Mouse (Mus musculus) lung, postnatal 10 days (tissue): ENCODE data around the gene B9d1.
A peak's percentile ranks its signal among the peaks of the same experiment; 100 is the strongest.

Experiments used
- DNase-seq: peaks from one replicate; pipeline ENCODE4 v3.0.0; 2021

B9d1 gene

DNA sequence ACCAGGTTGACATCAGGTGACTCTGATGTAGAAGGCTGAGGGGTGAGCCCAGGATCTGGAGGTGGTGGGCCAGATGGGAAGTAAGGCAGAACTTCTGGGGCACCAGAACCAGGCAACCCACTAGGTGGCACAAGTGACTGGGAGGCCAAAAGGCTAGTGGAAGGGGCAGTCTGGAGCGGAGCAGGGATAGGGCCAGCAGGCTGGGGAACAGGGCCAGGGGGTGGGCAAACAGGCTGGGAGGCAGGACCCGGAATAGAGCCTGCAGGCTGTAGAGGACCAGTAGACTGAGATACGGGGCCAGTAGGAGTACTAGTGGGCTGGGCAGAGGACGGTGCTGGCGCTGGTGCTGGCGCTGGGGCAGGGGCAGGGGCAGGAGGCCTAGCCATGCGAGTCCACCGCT is 15.1 kb upstream of the B9d1 start:
- peak; percentile 54 for DNase-seq

DNA sequence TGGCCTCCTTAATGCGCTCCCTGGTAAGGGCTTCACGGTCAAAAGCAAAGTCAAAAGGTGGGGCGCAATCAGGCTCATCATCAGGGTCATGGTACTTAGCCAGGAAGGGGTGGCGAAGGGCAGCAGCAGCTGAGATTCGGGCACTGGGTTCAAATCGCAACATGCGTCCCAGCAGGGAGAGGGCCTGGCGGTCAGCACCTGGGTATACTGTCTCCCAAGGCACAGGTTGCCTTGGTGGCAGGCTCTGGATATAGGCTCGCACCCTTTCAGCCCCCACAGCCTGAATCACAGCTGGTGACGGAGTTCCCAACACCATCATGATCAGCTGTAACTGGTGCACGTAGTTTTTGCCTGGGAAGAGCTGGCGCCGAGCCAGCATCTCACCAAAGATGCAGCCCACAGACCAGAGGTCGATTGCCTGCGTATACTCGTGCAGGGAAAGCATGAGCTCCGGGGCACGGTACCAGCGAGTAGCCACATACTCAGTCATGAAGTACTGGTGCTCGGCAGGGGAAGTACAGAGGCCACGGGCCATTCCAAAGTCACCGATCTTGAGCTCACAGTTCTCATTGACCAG is 13.9 kb upstream of the B9d1 start:
- DNase-seq, result no peak

DNA sequence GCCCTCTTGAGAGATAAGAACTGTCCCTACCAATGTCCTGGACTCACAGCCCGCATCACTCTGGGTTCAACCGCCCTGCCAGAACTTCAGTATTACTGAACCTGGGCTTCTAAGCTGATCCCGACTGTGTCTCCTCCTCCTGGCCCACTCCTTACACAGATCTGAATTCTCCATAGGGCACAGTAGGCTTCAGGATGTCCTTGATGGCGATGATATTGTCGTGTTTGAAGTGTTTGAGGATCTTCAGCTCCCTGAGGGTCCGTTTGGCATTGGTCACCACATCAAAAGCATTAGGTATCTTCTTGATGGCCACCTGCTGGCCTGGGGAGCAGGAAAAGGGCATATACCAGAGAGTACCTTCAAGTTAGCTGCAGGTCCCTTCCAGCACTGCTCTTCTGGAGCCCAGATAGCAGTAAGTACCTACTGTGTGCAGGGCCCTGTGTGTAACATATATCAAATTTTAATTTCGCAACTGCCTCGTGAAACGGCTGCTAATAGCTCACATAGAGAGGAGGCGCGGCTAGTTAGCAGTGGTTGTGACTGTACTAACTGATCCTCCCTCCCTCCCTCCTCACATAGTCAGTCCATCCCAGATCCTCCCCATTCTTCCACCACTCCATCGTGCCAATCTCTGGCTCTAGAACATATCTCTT is 12.1 kb upstream of the B9d1 start:
- no peak for DNase-seq

DNA sequence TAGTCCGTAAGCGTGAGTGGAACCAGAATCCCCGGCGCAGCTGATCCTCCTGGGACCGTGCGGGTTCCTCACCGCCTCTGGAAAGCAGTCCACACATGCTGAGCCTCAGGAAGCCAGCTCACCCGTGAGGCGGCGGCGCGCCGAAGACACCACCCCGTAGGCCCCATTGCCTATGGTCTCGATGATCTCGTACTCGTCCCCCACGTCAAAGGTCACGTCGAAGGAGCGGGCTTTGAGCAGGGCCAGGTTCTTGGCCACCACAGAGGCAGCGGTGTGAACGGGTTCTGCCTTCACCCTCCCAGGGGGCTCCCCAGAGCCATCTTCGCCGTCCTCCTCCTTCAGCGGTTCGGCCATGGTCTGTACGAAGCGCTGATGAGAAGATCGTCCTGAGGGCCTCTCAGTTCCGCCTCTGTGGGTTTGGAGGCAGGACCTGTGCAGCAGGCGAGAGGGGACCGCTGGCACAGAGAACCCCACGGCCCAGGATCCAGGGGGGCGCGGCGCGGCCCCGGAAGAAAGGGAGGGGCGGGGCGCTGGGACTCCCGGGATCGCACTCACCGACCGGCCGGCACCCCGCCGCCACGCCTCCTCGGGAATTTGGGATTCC is 11.3 kb upstream of the B9d1 start:
- no peak for DNase-seq

DNA sequence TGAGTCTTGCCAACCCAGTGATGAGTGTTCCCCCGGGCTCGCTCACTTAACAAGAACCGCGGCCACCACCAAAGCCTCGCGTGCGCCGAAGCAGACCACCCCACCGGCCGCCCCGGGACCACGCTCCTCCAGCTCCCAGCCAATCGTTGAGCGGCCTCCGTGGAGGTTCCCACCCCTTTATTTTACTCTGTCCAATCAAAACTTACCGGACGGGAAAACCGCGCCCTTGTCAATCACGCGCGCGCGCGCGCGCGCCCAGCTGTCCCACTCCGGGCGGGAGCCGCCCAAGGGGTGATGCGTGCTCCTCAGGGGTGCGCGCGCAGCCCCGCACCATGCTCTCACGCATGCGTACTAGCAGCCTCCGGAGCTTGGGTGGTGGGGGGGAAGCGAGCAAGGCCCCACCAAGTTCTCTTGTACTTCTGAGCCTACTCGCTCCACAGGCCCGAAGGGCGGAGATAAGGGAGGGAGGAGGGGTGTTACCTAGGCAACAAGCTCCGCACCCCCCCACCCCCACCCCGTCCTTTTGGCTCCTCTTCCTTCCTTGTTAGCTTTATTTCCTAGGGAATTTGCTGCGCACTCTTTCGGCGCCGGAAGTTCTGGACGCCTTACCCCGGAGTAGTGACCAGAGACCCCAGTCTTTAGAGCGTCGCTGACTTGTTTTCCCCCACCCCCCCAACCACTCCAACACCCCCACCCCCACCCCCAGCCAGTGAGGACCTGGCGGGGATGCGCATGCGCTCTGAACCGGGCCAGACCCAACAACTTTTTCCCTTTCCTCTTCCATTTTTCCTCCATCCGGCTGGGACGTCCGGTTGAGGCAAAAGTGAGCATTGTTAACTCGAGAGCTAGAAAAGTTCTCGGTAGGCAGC is 10.6 kb upstream of the B9d1 start, which contains the start of gene Mapk7:
TSS of gene Mapk7 (minus strand) at position 278 of the 869 bp plus-strand sequence.
- peak; percentile 99 for DNase-seq

DNA sequence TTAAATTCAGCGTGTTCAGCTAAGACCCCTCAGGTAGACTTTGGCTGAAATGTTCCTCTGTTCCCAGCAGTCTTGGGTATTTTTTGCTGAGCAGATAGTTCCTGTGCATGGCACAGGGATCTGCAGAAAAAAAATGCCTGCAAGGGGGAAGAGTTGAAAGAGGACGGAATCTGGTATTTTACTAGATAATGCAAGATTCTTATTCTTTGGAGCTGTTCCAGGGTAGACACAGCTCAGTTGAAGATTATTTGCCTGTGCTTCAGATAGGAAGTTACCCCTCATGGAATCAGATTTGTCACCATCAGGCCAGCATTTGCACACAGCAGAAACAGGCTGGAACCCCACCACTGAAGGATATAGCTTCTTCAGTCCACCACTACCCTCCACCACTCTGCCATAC is 9.4 kb upstream of the B9d1 start:
- DNase-seq, result no peak

DNA sequence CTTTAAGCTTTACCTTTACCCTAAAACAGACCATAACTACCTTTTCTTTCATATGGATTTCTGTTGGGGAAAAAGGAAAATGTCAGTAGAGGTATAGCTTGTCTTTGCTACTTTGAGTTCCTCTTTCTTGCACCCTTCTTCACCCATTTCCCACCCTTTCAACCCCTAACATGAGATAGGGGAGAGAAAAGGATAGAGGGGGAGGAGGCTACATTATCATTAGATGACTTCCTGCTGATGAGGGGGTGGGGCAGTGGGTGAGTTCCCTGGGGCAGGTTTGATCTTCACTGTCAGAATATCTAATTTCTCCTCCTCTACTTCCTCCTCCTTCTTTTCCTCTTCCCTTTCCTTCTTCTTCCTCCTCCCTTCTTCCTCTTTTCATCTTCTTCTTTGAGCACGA is 7.5 kb upstream of the B9d1 start:
- no peak for DNase-seq

DNA sequence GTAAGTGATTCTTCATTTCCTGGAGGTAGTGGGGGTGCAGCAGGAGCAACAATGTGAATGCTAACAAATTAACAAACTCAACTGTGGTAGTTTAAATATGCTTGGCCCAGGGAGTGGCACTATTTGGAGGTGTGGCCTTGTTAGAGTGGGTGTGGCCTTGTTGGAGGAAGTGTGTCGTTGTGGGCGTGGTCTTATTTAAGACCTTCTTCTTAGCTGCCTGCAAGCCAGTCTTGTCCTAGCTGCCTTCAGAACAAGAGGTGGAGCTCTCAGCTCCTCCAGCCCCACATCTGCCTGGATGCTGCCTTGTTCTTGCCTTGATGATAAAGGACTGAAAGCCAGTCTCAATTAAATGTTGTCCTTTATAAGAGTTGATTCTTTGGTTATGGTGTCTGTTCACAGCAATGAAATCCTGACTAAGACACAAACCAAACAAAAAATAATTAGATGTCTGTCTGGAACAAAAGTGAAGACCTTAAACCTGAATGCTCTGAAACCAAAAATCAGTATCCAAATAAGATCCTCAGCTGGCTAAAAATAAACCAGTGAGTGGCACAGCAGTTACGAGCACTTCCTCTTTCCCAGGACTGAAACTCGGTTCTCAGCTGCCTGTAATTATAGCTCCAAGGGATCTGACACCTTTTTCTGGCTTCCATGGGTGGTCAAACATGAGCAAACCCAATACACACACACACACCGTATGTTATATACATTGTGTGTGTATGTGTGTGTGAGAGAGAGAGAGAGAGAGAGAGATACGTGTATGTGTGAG is 6.0 kb upstream of the B9d1 start:
- peak; percentile 57 for DNase-seq

DNA sequence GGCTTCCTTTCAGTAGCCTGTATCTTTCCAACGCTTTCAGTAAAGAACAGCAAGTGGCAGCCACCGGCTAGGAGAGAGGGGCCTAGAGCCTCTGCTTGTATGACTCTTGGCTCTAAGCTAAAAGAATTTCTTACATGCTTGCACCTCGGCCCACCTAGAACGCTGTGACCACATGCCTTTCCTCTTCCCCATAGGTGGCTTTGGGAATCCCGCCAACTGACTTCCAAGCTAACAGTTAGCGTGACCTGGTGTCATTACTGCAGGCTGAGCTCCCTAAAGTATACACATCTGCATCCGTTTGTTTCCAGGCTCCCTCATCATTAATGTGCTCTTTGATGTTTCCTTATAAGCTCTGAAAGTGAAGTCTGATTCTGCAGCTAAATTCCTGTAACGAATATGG is 1.0 kb upstream of the B9d1 start:
- DNase-seq, result no peak

DNA sequence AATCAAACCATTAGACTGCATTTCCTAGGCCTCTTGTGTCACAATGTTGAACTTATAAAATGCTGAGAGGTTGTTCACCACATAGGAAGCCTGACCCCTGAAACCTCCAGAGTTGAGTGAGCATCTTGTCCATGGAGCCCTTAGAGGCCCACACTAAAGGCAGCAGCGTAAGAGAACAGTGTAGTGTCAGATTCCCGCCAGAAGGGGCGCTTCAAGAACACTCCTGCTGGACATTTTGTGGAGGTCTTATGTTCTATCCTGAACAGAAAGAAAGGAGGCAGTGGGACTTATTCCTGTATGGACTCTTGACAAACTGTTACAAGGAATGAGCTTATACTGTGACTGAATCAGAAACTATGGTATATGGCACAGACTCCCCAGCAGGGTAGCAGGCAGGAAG is 10.0 kb downstream of the B9d1 start:
- peak; percentile 75 for DNase-seq

DNA sequence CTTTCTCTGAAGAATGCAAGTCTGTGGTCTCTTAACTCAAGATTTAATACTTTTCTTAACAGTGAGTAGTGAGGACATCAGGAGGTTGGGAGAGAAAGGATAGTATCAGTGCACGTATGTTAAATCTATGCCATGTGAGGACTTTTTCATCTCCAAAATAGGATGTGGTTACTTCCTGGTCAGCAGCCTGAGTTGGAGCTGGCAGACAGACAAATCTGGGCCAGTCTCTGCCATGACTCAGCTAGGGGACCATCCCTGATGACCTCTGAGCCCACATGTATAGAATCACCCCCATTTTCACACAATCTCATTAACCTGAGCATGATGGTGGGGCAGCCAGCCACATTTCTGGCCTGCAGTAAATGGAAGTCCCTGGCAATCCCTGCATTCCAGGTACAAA is 13.0 kb downstream of the B9d1 start:
- no peak for DNase-seq

DNA sequence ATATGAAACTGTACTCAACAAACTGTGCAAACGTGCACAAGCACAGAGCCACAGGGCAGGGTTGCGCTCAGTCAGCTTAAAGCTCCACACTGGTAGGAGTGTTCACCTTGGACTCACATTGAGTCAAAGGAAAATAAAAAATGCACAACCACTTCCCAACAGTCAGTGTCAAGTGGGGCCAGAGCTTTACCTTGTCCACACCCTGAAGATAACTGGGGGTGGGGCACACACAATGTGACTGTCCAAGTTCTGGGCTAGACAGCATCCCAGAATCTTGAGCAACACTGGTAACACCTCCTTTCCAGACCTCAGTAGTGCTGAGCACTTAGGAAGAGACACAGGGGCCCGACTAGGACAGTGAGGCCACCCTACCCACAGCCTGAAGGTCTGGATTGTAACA is 13.9 kb downstream of the B9d1 start:
- no peak for DNase-seq

DNA sequence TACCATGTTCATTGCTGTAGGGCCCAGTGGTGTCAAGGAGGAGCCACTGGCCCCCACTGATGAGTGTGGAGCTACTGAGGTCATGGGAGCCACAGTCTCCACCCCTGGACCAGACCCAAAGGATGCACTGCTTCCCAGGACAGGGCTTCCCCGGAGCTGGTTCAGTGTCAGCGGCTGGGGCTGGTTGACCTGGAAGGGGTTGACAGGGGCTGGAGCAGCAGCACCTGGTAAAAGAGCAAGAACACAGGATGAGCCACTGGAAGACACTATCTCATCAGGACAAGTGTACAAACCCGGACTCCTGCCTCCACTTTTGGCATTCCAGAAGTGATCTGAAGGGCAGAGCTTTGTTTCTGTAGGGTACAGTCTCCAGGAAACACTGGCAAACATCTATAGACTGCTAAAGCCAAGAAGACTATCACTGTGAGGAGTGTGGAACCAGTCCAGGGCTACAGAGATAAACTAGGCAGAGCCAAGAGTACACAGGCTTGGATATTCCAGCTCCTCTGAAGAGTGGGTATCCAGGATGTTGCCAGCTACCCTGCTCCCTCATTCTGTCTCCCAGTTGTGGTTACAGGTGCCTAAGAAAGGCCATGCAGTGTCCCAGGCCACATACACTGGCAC is 14.7 kb downstream of the B9d1 start:
- no peak for DNase-seq

DNA sequence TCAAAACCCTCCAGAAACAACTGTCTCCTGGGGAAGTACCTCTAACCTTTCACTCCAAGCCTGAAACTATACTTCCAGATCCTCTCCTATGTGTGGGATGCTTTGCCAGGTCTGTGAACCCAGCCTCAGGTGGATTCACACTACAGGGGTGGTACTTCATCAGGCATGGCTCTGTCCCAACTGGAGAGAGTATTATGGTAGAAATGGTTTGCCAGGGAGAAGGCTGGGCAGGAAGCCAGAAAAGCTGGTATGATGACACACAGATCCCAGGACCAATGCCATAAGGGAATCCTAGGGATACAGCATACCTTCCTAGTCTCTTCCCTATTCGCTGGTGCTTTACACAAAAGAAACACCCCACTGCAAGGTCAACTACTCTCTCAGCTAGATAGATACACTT is 21.9 kb downstream of the B9d1 start:
- peak; percentile 33 for DNase-seq

DNA sequence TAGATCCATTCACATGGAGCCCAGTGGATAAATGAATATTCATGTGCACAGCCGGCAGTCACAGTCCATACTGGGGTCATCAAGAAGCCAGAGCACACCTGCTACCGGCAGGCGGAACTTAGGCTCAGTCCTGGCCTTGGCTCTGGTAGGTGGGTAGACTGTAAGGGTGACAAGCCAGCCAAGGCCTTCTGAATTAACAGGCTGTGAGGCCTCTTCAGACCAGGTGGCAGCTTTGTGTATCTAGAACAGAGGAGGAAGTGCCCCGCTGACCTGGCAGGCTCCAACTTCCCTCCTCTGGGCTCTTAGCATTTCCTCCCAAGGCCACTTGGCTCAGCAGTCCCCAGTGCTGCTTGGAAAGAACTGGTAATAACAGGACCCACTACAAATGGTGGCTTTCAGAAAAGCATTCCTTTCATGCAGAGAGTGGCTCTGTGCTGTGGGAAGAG is 24.3 kb downstream of the B9d1 start:
- peak; percentile 60 for DNase-seq

DNA sequence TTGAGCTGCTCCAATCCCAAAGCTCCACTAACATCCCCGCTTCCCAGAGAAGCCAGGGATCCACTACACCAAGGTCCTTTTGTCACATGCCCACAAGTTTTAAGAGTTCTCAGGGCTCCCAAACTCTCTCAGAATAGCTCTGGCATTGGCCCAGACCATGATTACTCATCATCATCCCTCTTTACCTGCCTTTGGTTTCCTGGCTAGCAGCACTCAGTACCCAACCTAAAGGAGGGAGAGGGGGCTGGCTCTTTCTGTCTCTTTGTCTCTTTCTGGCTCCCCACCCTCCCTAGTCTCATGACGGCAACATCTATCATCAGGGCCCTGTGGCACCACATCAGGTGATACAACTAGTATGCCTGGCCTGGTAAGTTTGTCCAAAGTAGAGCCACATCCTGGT is 27.9 kb downstream of the B9d1 start:
- DNase-seq, result peak; percentile 20

DNA sequence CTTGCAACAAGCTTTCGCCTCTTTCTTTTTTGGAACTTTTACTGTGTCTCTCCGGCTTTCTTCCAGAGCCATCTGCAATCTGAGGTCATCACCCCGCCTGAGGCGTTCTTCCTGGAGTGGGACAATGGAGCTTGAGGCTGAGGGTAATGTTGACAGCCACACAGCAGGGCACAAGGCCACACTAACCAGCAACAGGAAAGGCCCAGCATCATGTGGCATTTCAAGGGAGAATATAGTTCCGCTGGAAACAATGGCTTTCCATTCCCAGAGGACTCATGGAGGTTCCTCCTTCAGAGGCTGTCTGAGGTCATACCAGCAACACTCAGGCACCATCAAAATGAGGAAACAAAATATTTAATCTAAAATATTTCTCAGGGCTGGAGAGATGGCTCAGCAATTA is 28.6 kb downstream of the B9d1 start:
- peak; percentile 71 for DNase-seq

DNA sequence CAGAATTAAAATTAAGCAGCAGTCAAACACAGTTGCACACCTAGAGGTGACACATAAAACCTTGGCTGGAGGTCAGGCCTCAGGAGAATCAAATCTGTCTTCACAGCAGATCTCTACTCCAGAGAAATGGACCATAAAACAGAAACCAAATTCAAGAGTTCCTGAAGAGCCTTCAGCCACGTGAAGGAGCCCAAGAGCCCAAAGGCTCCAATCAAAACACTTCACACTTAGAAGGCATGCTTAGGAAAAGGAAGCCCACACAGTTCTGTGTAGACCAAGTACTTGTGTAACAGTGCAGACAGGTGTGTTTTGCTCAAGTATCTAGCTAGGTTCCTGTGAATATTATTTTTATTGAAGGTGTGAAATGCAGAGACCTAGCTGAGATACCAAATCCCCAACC is 30.6 kb downstream of the B9d1 start:
- DNase-seq, result peak; percentile 32

DNA sequence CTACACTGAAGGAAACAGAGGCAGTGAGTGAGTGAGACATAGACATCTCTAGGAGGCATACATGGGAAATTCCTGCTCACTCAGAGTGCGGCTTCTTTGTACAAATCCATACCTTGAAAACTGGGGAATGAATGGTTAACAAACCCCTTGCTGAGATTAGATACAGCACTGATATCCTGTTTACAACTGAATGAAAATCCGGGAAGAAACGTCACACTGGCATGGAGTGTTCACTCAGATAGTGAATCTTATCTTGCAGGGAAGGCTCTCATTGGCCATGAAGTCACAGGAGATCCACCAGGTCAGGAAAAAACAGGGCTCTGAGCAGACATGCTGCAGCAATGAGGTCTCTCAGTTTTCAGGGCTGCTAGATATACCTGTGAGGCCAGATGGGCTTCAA is 32.0 kb downstream of the B9d1 start:
- peak; percentile 18 for DNase-seq

DNA sequence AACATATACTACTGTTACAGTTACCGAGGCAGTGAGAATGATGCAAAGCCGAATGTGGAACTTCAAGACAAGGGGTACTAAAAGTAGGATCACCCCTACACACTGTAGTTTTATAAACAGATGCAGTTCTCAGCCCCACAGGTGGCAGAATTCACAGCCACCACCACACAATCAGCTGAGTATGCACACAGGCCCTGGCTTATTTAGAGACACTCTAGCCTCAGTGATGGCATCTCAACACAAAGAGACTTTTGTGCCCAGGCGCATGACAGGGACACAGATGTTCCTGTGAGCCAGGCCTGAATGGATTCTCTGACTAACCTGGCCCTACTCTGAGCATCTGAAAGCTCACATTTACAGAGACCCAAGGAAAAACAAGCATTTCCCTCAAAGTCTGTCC is 32.4 kb downstream of the B9d1 start:
- no peak for DNase-seq

DNA sequence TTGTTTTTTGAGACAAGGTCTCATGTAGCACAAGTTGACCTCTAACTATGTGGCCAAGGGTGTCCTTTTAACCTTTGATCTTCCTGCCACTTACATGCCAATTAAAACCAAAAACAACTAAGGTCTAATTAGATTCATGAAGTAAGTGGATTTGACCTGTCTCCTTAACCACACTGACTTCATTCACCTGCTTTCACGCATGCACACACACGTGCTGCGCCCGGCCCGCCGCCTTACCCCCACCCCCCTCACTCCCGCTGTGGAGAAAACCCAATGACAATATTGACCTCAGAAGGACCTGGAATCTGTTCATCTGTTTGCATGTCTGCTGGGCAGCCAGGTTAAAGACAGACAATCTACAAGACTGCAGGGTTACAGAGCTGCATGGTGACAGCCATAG is 35.7 kb downstream of the B9d1 start:
- no peak for DNase-seq

DNA sequence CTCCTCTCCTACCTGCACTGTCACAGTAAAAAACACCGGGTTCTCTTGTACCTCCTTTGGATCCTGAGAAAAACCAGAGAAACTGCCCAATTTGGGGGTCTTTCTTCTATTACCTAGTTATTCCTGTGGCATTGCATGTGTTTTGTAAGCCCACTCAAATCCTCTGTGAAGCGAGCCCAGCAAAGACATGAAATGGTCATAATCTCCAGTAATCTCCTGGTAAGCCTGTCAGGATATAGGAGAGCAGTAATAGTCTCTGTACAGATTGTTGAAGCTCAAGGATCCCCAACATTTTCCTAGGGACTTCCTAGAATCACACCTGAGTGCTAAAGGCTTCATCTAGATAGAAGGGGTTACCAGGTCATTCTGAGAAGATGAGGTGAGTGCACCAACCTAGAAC is 36.2 kb downstream of the B9d1 start:
- DNase-seq, result no peak
